Mouse (Mus musculus): ENCODE measurements at regions not wholly inside any gene's neighbourhood (a gene's known extent, or its start where the extent isn't known, plus 50 kb on each side); places are given as distances from the start of the nearest gene placed in this dataset.

- TF ChIP-seq EP300 (IDR thresholded peaks at IDR 0.05; ENCODE audit: low read depth) (no peak), CTCF (IDR thresholded peaks at IDR 0.05; ENCODE audit: low read depth) (no peak)
Observed at GRCm38 (mm10) chr14:54148121-54148520, 105.8 kb downstream of the Dad1 start.
